Mouse (Mus musculus) olfactory bulb, adult 2 months (tissue): ENCODE data around the gene Tuba1c.

Experiments
- CTCF ChIP-seq: fragments of 200-500 bp; IDR thresholded peaks from 2 replicates; pipeline ENCODE4 v1.5.1; 2012; ENCODE audit warnings: low read depth, mild to moderate bottlenecking, low read length, moderate library complexity; ENCODE audit not compliant: insufficient read depth
- POLR2A ChIP-seq: fragments of 200-500 bp; IDR thresholded peaks from 2 replicates; pipeline ENCODE4 v1.6.1; 2012; ENCODE audit warnings: mild to moderate bottlenecking, low read depth, low read length, moderate library complexity; ENCODE audit not compliant: insufficient read depth

DNA sequence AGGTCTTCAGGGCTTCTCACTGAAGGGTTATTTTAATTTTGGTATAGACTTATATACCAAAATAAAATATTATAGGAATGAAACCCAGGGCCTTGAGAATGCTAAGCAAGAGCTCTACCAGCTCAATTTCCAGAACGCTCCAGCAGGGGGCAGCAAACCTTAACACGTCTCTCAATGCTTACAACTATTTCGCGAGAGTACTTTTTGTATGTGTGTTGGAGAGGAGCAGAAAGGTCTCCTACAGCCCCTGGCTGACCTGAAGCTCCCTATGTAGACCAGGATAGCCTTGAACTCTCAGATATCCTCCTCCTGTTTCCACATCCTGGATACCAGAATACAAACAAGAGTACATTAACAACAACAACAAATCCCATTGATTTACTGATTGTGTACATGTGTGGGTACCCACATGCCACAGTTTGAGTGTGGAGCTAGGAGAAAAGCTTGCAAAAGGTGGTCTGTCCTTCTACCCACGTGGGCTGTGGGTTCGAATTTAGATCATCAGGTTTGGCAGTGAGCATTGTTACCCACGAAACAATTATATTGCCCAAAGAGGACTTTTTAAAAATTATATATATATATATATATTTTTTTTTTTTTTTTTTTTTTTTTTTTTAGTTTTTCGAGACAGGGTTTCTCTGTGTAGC lies 4.9 kb upstream of the Tuba1c start:
- TF ChIP-seq POLR2A (no peak), CTCF (no peak)
